Mouse (Mus musculus) adrenal gland, postnatal 14 days (tissue): ENCODE data around the gene Josd1. TPM values are rescaled to one million over a fixed set of nuclear protein-coding genes. Genes with fewer than 3 reads are reported as not detected.

Source experiments
- DNase-seq: peaks from one replicate; pipeline ENCODE4 v3.0.0; 2021; ENCODE audit warnings: mixed read lengths
- total RNA-seq: library from RNA; stranded (reverse); gene quantifications from 2 replicates; pipeline ENCODE4 v1.2.3, GENCODE M21; 2021

Gene Josd1
- total RNA-seq, 1 experiment from 2014 or later, result 43.9 TPM

DNA sequence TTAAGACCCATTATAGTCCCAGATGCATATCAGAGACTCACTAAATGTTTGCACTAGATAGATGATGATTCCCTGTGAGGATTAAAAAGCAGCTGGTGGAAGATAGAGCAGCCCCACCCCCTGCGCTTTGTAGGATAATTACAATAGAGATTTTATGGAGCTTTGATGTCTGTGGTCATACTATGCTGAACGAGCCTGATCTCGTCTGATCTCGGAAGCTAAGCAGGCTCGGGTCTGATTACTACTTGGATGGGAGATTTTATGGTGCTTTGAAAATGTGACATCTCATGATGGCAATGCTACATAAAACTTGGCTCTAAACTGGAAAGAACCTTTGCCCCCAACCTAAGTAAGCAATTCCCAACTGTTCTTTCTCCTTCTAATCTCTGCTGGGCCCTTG lies 4.6 kb upstream of the Josd1 start:
- DNase-seq, result no peak

DNA sequence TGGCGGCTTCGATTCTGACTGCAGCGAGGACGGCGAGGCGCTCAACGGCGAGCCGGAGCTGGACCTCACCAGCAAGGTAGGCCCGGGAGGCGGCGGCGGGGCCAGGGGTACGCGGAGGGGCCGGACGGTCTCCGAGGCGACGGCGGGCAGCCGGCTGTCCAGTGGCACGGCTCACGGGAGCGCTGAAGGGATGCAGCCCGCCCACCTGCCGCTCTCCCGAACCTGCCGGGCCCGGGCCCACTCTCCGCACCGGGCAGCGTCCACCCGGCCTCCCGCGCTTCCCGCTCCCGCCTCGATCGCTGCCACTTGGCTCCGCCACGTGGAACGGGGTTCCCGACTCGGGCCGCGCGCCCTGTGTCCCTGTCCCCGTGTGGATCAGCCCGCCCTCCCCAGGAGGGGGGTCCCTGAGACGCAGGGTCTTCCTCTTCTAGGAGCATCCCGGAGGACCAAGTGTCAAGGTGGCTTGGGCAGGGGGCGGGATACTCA lies 3.3 kb upstream of the Josd1 start:
- DNase-seq, result no peak

DNA sequence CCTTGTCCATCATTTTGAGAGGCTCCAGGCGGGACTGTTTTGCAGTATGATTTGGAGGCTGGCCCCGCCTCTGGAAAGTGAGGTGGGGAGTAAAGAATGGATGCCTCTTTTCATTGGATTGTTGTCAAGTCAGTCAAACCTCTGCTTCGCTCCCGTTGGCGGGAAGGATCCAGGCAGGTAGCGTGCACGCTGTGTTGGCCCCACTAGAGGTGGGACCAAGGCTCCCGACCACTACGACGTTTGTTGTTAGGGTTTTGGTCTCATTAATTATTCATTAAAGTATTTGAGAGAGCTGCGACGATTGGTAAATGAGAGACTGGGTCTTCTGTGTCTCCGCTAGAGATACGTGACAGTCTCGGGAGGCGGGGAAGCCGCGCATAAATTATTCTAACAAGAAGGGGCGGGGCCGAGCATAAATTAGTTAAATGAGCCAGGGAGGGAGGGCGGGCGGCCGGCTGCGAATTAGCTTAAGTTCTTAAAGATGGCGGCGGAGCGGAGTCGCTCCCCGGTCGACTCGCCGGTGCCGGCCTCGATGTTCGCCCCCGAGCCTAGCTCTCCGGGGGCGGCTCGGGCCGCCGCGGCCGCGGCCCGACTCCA lies 2.8 kb upstream of the Josd1 start, which contains the start of gene Gtpbp1:
Gene Gtpbp1 (plus strand): TSS at position 420 of the 597 bp plus-strand sequence.
- DNase-seq, result peak; percentile 97

DNA sequence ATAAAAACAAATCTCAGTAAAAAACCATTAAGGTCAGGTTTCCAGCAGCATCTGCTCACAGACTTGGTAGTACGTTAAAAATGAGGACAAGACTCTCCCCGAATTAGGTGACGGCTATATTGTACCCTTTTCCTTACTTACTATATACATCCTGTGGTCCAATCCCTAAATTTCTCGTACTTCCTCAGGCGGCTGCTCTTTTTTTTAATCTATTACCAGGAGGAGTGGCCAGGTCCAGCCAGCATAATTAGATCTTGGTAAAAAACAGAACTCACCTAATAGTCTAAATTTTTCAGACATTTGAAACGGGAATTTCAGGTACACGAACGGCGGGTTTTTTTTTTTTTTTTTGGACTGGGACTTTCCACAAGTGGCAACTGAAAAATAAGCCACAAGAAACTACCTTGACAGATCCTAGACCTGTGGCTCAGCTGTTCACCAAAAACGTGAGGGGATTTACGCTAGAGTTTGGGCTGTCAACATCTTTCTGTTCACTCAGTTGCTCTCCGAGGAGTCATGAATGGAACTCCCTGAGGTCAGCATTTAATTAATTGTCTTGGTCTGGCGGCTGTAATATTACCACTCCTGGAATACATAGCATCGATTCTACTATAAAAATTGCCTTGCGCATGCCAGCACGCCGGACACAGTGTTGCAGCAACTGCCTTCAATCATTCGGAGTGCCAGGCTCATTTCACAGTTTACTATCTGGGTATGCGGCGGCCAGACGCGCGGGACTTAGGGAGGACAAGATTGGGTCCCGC lies 2.1 kb upstream of the Josd1 start:
- no peak for DNase-seq

DNA sequence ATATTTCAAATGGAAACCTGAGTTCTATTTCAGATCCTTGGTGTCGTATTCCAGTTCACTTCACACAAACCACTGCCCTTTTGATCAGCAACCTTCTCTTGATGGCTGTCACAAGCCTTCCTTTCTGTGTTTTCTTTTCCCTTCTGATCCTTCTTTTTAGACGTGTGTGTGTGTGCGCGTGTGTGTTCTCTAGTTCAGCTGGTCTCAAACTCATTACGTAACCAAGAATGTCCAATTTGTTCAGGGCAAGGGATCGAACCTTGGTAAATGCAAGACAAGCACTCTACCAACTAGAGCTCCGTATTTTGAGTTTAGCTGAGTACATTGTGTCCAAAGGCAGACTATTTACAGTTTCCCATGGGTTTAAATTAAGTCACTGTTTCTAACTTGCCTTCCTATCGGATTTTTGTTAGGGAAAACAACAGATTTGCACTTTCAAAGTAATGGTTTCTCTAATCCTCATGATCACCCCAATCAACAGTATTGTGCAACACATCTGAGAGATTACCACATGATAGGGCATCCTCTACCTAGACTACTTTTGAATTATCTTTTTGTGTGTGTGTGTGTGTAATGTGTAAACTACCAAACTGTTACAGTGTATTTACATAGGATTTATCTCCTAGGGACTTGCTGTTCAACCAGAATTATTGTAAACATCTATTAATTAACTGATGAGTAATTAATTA lies 693 bp upstream of the Josd1 start:
- no peak for DNase-seq

DNA sequence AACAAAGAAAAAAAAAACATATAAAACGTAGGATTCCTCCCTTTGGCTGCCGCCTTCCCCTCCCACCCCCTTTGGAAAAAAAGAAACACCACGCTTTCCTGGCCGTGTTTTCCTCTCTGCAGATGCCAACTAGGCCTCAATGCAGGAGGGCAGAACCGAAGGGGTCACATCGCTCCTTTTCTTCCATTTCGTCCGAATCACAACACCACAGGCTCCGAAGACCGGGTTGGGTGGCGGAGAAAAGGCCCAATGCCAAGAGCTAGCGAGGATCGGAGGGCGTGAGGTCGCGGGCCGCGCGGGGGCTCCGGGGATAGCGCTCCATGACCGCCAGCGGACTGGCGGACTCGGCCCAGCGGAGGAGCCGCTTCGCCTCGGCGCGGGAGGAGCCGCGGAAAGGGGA lies 544 bp downstream of the Josd1 start:
- peak; percentile 64 for DNase-seq

DNA sequence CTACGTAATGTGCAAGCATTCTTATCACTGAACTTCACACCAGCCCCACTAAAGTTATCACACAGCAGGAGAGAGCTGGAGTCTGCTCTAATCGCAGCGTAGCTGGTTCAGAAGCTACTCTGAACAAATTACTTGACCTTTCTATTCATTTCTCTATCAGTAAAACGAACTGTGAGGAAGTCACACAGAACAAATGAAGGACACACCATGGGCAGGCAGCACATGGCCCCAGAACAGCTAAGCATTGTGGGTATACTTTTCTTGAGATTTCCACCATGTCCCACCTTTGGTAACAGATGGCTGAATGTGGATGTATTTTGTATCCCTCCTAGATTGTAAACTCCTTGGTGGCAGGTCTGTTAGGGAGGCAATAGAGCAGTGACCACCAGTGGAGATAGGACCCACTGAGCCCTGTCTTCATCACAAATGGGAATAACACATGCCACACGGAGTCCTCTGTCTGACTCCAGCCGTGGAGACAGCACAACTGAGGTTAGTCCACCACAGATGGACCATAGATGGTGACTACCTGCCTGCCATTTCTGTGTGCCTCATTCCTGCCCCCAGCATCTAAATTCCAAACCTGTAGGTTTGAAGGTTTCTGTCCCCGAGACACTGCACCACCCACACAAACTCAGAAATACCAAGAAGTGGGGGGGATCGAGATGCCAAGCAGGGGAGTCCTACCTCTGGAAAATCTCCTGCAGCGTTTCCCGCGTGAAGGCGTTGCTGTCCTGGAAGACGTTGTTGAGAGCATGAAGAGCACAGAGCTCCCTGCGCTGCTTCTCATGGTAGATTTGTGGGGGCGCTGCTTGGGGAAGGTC lies 1.5 kb downstream of the Josd1 start:
- DNase-seq, result no peak

DNA sequence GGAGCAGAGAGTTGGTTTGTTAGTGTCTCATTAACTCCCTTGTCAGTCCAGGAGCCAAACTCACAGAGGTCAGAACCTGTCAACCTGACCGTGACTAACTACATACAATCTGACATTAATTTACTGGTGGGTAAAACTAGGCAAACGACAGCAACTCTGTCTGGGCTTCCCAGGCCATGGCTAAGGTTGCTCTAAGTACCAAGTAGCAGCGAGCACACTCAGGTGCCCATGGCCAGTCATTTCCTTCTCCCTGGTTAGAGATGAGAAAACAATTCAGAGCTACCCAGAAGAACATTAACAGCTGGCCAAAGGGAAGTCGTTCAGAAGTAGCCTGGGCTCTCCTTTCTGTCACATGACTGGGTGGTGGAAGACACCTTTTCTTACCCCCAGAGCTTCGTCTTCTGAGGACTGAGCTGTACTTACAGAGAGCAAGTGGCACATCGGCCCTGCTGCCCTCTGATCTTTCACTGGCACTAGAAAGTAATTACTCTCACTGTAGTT lies 2.5 kb downstream of the Josd1 start:
- no peak for DNase-seq

DNA sequence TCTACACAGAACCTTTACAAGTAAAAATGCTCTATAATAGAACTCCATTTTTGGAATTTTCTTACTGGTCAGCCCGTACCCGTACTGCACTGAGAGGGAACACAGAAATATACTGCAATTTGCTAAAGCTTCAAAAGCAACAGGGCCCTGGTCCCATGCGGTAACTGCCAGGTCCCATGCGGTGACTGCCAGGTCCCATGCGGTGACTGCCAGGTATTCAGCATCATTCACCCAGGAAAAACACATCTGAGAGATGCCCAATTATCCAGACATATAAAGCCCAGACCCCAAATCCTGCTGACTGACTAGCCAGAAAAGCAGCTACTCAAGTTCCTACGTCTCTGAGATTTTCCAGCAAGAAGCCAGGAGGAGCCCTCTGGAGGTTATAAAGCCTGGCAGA lies 3.1 kb downstream of the Josd1 start:
- DNase-seq, result no peak

DNA sequence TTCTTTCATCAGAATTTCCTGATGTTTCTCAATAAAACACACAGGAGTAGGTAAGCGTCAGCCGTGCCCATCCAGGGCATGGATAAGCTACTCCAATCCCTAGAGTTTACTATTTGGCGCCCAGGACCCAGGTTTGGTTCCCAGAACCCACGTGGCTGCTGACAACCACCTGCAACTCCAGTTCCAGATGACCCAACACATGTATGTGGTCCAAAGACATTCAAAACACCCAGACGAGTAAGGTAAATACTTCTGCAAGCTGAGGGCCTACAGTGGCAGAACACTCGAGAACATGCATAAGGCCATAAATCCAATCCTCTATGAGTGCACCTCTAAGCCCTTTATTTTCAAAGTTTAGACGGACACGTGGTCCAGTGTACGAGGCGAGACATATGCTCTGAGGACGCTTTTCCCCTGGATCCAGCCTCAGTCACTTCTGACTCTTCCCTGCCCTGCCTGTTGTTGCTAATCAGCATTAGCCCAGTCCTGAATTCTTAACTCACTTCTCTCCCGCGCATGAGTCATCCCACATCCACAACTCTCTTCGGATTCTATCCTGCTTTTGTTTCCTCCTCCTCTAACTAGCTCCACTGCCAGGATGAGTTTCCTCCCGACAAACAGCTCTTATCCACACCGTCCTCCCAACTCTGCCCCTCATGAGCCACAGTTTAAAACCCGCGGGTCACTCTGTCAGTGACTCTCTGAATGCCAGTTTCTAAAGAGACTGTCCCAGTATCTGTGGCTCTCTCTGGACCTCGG lies 3.8 kb downstream of the Josd1 start:
- peak; percentile 50 for DNase-seq

DNA sequence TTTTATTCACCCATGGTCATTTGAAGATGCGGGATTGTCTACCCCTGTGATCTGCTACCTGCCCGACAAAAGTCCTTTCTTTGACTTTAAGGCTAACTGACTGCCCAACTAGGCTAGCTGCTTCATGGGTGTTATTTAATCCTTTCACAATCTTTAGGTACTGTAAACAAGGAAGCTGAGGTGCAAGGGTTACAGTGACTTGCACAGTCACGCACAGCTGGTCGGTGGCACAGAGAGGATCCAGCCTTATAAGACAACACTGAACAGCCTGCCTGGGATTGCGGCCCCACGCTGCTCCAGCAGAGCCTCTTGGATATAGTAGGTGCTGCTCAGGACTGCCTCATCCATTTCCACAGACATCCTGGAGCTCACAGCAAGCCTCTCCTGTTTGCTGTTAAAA lies 4.6 kb downstream of the Josd1 start:
- DNase-seq, result no peak

DNA sequence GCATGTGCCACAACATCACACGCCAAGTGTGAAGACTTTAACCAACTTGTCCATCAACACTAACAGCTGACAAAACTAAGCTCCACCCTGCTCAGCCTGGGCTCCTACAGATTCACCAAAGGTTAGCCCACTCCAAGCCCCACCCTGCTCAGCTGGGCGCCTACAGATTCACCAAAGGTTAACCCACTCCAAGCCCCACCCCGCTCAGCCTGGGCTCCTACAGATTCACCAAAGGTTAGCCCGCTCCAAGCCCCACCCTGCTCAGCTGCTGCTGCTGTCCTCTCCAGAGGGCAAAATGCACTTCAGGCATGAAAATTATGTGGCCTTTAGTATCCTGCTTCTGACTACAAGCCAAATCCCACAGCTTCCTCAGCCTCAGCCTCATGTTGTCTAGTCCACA lies 5.7 kb downstream of the Josd1 start:
- no peak for DNase-seq

DNA sequence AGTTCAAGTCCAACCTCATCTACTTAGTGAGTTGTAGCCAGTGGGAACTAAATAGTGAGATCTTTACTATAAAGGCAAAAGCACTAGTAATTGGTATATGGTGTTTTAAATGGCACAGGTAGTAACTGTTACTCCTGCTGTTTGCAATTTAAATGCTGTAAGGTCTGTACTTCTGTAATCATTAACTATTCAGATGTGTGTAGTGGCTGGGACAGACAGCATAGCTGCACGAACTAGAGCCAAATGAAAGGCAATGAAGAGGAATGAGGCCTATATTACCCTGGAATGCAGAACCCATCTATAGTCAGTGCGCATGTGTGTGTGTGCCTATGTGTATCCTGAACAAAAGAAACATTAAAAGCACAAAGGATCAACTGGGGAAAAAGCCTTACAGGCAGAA lies 9.8 kb downstream of the Josd1 start:
- no peak for DNase-seq

DNA sequence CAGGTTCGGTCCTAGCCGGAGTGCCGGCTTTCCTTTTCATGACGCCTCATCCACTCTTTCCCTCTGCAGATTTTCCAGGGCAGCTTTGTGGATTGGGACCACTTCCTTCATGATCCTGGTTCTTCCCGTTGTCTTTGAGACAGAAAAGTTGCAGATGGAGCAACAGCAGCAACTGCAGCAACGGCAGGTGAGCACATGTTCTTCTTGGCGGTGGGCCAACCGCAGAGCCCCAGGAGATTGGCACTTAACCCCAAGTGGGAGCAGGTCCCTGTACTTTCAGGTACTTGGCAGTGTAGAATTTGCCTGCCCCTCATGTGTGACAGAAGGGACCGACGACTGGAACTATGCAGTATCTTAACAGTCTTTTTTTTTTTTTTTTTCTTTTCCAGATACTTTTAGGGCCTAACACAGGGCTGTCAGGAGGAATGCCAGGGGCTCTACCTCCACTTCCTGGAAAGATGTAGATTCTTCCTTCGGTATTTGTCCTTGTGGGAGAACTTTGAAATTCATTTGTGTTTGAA lies 15.8 kb downstream of the Josd1 start:
- DNase-seq, result peak; percentile 46

DNA sequence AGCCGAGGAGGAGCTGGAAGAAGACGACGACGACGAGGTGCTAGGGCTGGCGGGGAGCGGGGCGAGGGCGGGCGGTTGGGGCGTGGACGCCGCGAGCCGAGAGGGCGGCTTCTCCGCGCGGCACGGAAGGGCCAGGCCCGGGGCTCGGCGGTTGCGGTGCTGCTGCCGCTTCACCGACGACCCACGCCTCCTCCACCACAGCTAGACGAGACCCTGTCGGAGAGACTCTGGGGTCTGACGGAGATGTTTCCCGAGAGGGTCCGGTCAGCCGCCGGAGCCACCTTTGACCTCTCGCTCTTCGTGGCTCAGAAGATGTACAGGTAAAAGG lies 16.8 kb downstream of the Josd1 start:
- DNase-seq, result no peak

DNA sequence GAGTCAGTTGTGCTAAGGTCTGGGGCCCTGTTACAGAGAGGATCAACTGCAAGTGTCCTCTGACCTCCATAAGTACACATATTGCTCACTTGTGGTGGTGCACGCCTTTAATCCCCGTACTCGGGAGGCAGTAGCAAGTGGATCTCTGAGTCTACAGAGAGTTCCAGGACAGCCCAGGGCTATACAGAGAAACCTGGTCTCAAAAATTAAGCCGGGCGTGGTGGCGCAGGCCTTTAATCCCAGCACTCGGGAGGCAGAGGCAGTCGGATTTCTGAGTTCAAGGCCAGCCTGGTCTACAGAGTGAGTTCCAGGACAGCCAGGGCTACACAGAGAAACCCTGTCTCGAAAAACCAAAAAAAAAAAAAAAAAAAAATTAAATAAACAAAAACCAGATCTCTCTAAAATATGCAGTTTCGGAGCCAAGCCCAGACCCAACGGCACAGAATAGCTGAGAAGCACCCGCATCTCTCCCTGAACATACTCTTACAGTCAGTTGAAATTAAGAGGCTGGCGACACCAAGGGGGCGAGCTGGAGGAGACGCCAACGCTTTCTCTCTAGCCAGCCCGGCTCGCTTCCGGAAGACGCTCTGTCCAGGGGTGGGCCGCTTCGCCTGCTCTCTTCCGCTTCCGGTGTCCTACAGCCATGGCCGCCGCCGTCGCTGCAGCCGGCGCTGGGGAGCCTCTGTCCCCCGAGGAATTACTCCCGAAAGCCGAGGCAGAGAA lies 17.3 kb downstream of the Josd1 start, which contains the start of gene Tomm22:
Gene Tomm22 (plus strand): TSS at position 613 of the 723 bp plus-strand sequence.
- DNase-seq, result peak; percentile 95

DNA sequence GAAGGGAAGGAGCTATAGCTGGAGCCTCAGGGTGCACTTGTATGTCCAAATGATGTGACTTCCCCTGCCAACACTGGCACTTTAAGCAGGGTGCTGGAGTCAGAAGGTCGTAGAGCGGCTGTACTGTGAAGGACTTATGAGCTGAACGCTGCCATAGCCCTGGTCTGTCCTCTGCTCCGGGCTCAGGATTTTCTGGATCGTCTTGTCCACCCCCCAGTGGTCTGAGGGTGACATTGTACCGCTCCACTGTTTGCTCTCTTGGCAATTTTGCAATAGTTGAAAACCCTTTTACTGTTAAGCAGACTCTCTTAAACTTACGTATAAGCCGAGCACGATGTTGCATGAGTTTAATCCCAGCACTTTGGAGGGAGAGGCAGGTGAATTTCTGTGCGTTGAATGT lies 18.5 kb downstream of the Josd1 start:
- peak; percentile 71 for DNase-seq

DNA sequence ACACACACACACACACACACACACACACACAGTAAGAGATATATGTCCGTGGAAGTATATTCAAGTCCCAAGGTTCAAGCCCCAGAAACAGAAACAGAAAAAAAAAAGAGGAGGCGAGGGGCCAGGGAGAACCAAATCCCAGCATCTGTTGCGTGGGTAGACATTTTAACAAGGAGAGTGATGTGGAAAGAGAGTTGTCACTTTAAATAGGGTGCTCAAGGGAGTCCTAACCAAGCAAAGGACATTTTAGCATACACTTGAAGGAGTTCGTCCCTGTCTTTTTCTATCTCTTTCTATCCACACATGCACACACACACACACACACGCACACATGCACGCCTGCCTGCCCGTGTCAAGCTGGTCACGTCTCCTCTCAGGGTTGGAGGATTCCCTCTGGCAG lies 23.1 kb downstream of the Josd1 start:
- DNase-seq, result no peak

DNA sequence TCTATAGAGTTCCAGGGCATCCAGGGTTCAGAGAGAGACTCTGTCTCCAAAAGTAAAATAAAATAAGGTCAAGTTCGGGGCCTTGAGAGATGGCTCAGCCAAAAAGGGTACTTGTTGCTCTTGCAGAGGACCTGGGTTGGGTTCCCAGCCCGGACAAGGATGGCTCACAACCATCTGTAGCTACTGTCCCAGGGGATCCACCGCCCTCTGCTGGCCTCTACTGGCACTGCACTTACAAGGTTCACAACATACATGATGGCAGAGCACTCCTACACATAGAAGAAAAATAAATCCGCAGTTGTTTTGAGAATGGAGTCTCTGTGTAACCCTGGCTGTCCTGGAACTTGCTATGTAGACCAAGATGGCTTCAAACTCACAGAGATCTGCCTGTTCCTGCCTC lies 25.9 kb downstream of the Josd1 start:
- DNase-seq, result peak; percentile 48

DNA sequence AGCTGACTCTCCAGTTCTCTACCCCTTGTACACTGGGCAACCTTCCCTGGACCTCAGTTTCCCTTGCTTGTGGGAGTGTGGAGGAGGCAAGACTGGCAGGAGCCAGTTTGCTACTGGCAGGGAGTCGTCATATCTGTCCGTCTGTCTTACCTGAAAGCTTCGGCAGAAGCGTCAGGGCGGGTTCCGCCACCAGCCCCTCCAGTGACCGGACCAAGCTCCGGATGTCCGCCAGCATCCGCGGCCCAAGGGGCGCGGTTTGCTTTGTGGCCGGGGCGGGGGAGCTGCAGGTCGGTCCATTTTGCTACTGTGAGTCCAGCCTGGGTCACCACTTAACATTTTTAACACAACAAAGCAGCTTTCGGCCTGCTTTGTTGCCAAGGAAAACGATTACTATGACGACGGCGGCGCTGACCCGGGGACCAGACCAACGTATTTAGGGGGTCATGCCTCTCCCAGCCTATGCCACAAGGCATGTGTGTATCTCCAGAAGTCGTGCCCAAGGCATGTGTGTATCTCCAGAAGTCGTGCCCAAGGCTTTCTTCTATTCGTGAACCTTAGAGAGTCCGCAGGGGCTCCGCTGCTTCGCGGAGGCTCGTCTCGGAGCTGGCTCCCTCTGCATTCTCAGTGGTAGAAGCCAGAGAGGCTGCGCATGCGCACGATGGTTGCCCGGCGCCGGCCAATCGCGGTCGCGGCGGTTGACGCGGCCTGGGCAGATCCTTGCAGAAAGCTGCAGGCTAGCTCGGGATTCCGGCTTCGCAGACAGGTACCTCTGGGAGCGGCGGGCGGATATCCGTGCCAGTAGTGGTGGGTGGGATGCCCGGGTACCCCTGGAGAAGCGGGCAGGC lies 29.0 kb downstream of the Josd1 start, which contains the start of the genes Fam227a and Cby1:
Gene Fam227a (minus strand): TSS at position 426 of the 845 bp plus-strand sequence.
Gene Cby1 (plus strand): TSS at position 669 of the 845 bp plus-strand sequence.
- peak; percentile 97 for DNase-seq
